Mouse (Mus musculus): ENCODE data around the gene Cep72. TPM values are rescaled to one million over a fixed set of nuclear protein-coding genes. Genes with fewer than 3 reads are reported as not detected.

The Cep72 gene
- polyA plus RNA-seq, 1 experiment from 2014 or later = 18.3 TPM

DNA sequence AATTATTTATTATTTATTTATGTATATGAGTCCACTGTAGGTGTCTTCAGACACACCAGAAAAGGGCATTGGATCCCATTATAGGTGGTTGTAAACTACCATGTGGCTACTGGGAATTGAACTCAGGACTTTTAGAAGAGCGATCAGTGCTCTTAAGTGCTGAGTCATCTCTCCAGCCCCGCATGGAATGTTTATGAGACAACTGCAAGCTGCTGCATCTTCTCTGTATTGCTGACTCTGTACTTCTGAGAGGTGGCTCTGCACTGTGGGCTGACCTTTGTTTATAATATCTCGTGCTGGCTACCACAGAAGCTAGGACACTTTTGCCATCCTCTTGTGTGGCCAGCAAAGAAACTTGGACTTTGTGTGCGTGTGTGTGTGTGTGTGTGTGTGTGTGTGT is 60.6 kb downstream of the Cep72 start:
- Histone ChIP-seq H3K4me2 (replicated peaks; ENCODE audit: low read depth, low read length) (no peak overlapping the region), H3K27ac (ENCODE audit: low read depth, low read length) (no peak overlapping the region), H3K36me3 (ENCODE audit: control insufficient read depth, insufficient read depth, low read length) (no peaks in the 10 kb centered on the region), H3K9ac (ENCODE audit: low read depth, low read length) (no peak overlapping the region), H3K9me3 (ENCODE audit: control insufficient read depth, low read length) (no peaks in the 10 kb centered on the region), H3K4me3 (ENCODE audit: low read depth, low read length) (no peak overlapping the region), H3K27me3 (ENCODE audit: control insufficient read depth, insufficient read depth, low read length) (no peaks in the 10 kb centered on the region), H3K4me1 (replicated peaks; ENCODE audit: control insufficient read depth, insufficient read depth, low read length) (no peaks in the 10 kb centered on the region)
- DNase-seq (ENCODE audit: low spot score) (no peak), ATAC-seq (ENCODE audit: low FRiP score) (no peak)
- WGBS = 77% methylated on average over 4 of the region's 4 CpGs

DNA sequence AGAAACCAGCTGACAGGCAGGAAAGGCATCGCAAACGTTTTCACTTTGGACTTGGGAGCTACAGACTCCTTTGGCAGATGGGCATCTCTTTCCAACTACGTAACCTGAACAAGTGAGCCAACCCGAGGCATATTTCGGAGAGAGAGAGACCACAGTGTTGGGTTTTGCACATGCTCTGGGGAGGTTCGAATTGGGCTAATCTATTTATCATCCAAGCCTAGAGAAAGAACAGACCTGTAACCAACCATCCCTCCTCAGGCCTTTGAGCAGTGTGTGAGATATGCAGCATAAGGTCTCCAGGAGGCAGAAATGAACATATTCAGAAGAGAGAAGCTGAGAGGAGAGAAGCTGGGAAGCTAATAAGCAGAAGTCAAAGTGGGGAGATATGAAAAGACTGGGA is 61.1 kb downstream of the Cep72 start:
- ATAC-seq (ENCODE audit: low FRiP score) (no peak), DNase-seq (ENCODE audit: low spot score) (no peak)
- no peak overlapping the region for H3K27ac ChIP-seq (ENCODE audit: low read depth, low read length)
- no peak overlapping the region for H3K9ac ChIP-seq (ENCODE audit: low read depth, low read length)
- H3K4me1 ChIP-seq (replicated peaks; ENCODE audit: control insufficient read depth, insufficient read depth, low read length) = no peaks in the 10 kb centered on the region
- no peak overlapping the region for H3K4me2 ChIP-seq (replicated peaks; ENCODE audit: low read depth, low read length)
- H3K27me3 ChIP-seq (ENCODE audit: control insufficient read depth, insufficient read depth, low read length) = no peaks in the 10 kb centered on the region
- H3K36me3 ChIP-seq (ENCODE audit: control insufficient read depth, insufficient read depth, low read length) = no peaks in the 10 kb centered on the region
- no peaks in the 10 kb centered on the region for H3K9me3 ChIP-seq (ENCODE audit: control insufficient read depth, low read length)
- 86% methylated on average over 6 of the region's 6 CpGs for WGBS
- no peak overlapping the region for H3K4me3 ChIP-seq (ENCODE audit: low read depth, low read length)

DNA sequence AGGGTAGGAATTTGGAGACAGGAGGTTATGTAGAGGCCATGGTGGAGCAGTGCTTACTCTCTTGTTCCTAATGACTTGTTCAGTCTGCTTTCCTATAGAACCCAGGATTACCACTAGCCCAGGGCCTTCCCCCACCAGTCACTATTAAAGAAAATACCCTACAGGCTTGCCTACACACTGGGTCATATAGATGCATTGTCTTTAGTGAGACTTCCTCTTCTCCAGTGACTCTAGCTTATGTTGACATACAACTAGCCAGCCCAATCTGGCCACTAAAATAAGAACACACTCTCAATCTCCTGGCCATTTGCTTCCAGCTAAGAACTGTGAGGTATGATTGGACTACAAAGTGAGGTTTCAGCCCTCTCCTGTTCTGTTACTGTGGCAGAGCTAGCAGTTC is 61.6 kb downstream of the Cep72 start:
- Histone ChIP-seq H3K4me2 (replicated peaks; ENCODE audit: low read depth, low read length) (no peak overlapping the region), H3K27ac (ENCODE audit: low read depth, low read length) (no peak overlapping the region), H3K9me3 (ENCODE audit: control insufficient read depth, low read length) (no peaks in the 10 kb centered on the region), H3K27me3 (ENCODE audit: control insufficient read depth, insufficient read depth, low read length) (no peaks in the 10 kb centered on the region), H3K4me1 (replicated peaks; ENCODE audit: control insufficient read depth, insufficient read depth, low read length) (no peaks in the 10 kb centered on the region), H3K9ac (ENCODE audit: low read depth, low read length) (no peak overlapping the region), H3K36me3 (ENCODE audit: control insufficient read depth, insufficient read depth, low read length) (no peaks in the 10 kb centered on the region), H3K4me3 (ENCODE audit: low read depth, low read length) (no peak overlapping the region)
- no peak for ATAC-seq (ENCODE audit: low FRiP score)
- no peak for DNase-seq (ENCODE audit: low spot score)

GRCm38 (mm10) chr13:73996456-73996855 is 65.6 kb downstream of the Cep72 start:
- Histone ChIP-seq H3K4me3 (ENCODE audit: low read depth, low read length) (no peak overlapping the region), H3K27ac (ENCODE audit: low read depth, low read length) (no peak overlapping the region), H3K9me3 (ENCODE audit: control insufficient read depth, low read length) (no peaks in the 10 kb centered on the region), H3K4me1 (replicated peaks; ENCODE audit: control insufficient read depth, insufficient read depth, low read length) (no peaks in the 10 kb centered on the region), H3K4me2 (replicated peaks; ENCODE audit: low read depth, low read length) (no peak overlapping the region), H3K27me3 (ENCODE audit: control insufficient read depth, insufficient read depth, low read length) (no peaks in the 10 kb centered on the region), H3K36me3 (ENCODE audit: control insufficient read depth, insufficient read depth, low read length) (no peaks in the 10 kb centered on the region), H3K9ac (ENCODE audit: low read depth, low read length) (no peak overlapping the region)
- ATAC-seq (ENCODE audit: low FRiP score) (no peak), DNase-seq (ENCODE audit: low spot score) (no peak)
- 92% methylated on average over 4 of the region's 4 CpGs for WGBS

DNA sequence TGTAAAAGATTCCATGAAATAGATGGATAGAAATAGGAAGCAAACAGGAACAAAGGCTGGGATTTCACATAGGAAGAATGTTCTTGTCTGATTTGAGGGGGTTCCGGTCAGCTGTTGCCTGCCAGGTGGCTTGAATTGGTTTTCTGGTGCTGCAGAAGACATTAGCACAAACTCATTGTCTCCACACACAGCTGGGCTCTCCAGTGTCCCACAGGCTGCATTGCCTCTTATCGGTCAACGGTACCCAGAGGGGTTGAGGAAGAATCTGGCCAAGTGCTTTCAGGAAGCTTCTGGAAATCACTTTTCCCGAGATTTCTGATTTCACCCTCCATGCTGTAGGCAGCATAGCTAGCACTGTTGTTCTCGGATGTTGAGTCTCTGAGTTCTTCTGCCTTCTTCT is 70.8 kb downstream of the Cep72 start:
- 87% methylated on average over 5 of the region's 5 CpGs for WGBS
- H3K9ac ChIP-seq (ENCODE audit: low read depth, low read length) = no peak overlapping the region
- H3K4me2 ChIP-seq (replicated peaks; ENCODE audit: low read depth, low read length) = no peak overlapping the region
- no peak overlapping the region for H3K4me3 ChIP-seq (ENCODE audit: low read depth, low read length)
- no peaks in the 10 kb centered on the region for H3K9me3 ChIP-seq (ENCODE audit: control insufficient read depth, low read length)
- H3K36me3 ChIP-seq (ENCODE audit: control insufficient read depth, insufficient read depth, low read length) = no peaks in the 10 kb centered on the region
- no peaks in the 10 kb centered on the region for H3K27me3 ChIP-seq (ENCODE audit: control insufficient read depth, insufficient read depth, low read length)
- H3K27ac ChIP-seq (ENCODE audit: low read depth, low read length) = no peak overlapping the region
- no peak for DNase-seq (ENCODE audit: low spot score)
- H3K4me1 ChIP-seq (replicated peaks; ENCODE audit: control insufficient read depth, insufficient read depth, low read length) = no peaks in the 10 kb centered on the region
- ATAC-seq (ENCODE audit: low FRiP score) = no peak

GRCm38 (mm10) chr13:73990761-73991160 is 71.3 kb downstream of the Cep72 start:
- ATAC-seq (ENCODE audit: low FRiP score) = no peak
- Histone ChIP-seq H3K27ac (ENCODE audit: low read depth, low read length) (no peak overlapping the region), H3K4me1 (replicated peaks; ENCODE audit: control insufficient read depth, insufficient read depth, low read length) (no peaks in the 10 kb centered on the region), H3K9me3 (ENCODE audit: control insufficient read depth, low read length) (no peaks in the 10 kb centered on the region), H3K36me3 (ENCODE audit: control insufficient read depth, insufficient read depth, low read length) (no peaks in the 10 kb centered on the region), H3K4me3 (ENCODE audit: low read depth, low read length) (no peak overlapping the region), H3K4me2 (replicated peaks; ENCODE audit: low read depth, low read length) (no peak overlapping the region), H3K9ac (ENCODE audit: low read depth, low read length) (no peak overlapping the region), H3K27me3 (ENCODE audit: control insufficient read depth, insufficient read depth, low read length) (no peaks in the 10 kb centered on the region)
- 80% methylated on average over 2 of the region's 2 CpGs for WGBS
- DNase-seq (ENCODE audit: low spot score) = no peak

DNA sequence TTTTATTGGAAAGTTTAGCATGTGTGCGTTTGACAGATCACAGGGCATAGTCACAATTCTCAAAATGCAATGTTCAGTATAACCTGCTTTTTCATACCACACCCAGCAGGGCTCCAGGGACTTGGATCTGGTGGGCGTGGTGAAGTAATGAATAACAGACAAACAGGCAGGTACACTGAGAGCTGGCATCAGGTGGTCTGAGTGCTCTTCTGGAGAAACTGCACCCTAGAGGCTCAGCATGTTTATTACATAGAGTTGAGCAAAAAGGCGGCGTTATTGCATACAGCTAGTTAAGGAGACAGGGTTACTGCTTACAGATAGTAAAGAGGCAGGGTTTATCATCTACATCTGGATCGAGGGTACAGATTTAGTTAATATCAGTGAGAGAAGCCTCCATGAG is 71.8 kb downstream of the Cep72 start:
- no peak overlapping the region for H3K9ac ChIP-seq (ENCODE audit: low read depth, low read length)
- H3K4me3 ChIP-seq (ENCODE audit: low read depth, low read length) = no peak overlapping the region
- no peak overlapping the region for H3K4me2 ChIP-seq (replicated peaks; ENCODE audit: low read depth, low read length)
- no peaks in the 10 kb centered on the region for H3K36me3 ChIP-seq (ENCODE audit: control insufficient read depth, insufficient read depth, low read length)
- WGBS = 86% methylated on average over 5 of the region's 5 CpGs
- H3K9me3 ChIP-seq (ENCODE audit: control insufficient read depth, low read length) = no peaks in the 10 kb centered on the region
- DNase-seq (ENCODE audit: low spot score) (no peak), ATAC-seq (ENCODE audit: low FRiP score) (no peak)
- H3K4me1 ChIP-seq (replicated peaks; ENCODE audit: control insufficient read depth, insufficient read depth, low read length) = no peaks in the 10 kb centered on the region
- no peak overlapping the region for H3K27ac ChIP-seq (ENCODE audit: low read depth, low read length)
- no peaks in the 10 kb centered on the region for H3K27me3 ChIP-seq (ENCODE audit: control insufficient read depth, insufficient read depth, low read length)

Other genes with a start within 250 kb of the Cep72 start
- 14.7 TPM in 2 replicates for gene Nkd2, start 214.7 kb downstream of the Cep72 start, polyA plus RNA-seq (2014; fragmentation: Nextera tagmentation; extraction: Ambion mirVana)
- gene Trip13, start 124.5 kb downstream of the Cep72 start, polyA plus RNA-seq (2014; fragmentation: Nextera tagmentation; extraction: Ambion mirVana) = 40.1 and 49.5 TPM in 2 replicates
- gene Brd9, start 124.5 kb downstream of the Cep72 start, polyA plus RNA-seq (2014; fragmentation: Nextera tagmentation; extraction: Ambion mirVana) = 76.7 and 77.5 TPM in 2 replicates
- gene Zdhhc11, start 98.4 kb downstream of the Cep72 start, polyA plus RNA-seq (2014; fragmentation: Nextera tagmentation; extraction: Ambion mirVana) = not detected in 2 replicates
- 4.0 and 4.9 TPM in 2 replicates for gene Tppp, start 52.9 kb downstream of the Cep72 start, polyA plus RNA-seq (2014; fragmentation: Nextera tagmentation; extraction: Ambion mirVana)
- not detected in 2 replicates for gene Slc9a3, start 59.2 kb upstream of the Cep72 start, polyA plus RNA-seq (2014; fragmentation: Nextera tagmentation; extraction: Ambion mirVana)
- gene Exoc3, start 146.4 kb upstream of the Cep72 start, polyA plus RNA-seq (2014; fragmentation: Nextera tagmentation; extraction: Ambion mirVana) = 82.2 and 82.7 TPM in 2 replicates
- 1.4 and 1.5 TPM in 2 replicates for gene Ahrr, start 230.0 kb upstream of the Cep72 start, polyA plus RNA-seq (2014; fragmentation: Nextera tagmentation; extraction: Ambion mirVana)

Data from hindbrain, embryonic 11.5 days (tissue).